Mouse (Mus musculus): ENCODE measurements at regions not wholly inside any gene's neighbourhood (a gene's known extent, or its start where the extent isn't known, plus 50 kb on each side); places are given as distances from the start of the nearest gene placed in this dataset.
A peak's percentile ranks its signal among the peaks of the same experiment; 100 is the strongest.

DNA sequence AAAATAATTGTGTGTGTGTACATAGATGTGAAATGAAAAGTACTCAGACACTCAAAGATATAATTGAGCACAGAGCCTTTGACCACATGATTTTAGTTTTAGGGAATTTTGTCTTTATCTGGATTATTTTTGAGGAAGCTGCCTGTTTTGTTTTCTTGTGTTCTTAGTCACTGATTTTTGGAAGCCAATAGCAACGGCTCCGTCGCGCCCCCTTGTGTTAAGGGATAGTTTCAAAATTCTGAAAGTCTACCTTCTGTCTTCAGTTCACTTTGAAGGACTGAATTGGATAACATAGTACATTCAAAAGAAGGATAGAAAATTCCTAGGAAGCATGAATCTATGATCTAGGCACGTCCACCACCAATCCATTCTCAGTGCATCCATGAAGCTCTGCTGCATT is 185.8 kb upstream of the Sash1 start:
- peak; percentile 48 for DNase-seq (ENCODE audit: low spot score)

DNA sequence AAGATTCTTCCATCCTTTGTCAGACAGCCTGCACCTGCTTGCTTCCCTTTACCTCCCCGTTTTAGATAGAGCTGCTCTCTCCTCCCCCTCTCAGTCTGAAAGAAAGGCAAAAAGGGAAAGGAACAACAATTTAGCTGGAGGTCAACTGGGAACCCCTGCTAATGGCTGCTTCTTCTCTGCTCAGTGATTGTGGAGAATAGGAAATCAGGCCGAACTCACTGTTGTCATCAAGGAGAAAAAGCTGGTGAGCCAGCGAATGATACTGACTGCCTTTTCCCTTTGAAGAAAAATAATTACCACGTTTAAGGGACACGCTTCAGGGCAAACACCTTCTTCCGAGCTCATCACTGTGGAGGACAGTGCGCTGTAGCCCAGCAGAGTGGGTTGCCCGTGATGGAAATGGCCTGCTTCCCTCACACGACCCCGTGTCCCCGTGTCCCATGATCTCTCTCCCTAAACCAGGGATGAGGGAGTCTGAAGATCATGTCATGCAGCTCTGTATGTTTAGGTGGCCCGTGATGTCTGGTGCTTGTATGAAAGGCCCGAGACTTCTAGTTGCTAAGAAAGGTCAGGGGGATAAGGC is 183.8 kb upstream of the Sash1 start:
- DNase-seq (ENCODE audit: low spot score): no peak

DNA sequence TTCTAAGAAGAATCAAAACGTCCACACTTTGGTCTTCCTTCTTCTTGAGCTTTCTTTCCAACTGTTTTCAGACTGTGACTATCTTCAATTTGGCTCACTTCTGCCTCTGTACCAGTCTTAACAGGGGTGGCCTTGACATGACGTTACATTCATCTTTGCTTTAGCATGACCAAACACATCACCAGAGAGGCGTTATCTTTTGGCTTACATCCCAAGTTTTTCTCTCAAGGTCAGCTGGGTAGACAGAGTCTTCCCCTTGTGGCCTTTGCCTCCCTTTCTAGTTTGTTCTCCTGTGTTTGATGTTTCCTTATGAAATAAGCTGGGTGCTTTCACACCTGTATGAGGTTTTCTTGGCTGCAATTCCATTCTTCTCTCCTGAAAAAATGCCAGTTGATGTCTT is 180.7 kb upstream of the Sash1 start:
- DNase-seq (ENCODE audit: low spot score): no peak

DNA sequence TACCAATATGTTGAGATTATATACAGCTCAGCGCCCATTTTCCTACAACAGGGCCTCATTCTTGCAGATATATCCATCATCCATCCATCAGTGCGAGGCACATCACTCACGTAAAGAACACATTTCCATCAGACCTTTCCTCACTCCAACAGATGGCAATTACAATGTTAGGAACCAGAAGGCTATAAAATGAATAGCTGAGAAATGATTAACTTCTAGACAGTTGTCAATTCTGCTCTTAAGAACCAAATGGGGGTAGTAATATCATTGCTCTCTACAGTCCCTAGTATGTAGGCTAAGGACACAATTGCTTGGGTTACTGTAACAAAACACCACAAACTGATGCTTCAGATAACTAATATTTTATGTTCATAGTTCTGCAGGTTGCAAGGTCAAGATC is 176.1 kb upstream of the Sash1 start:
- DNase-seq (ENCODE audit: low spot score): no peak

DNA sequence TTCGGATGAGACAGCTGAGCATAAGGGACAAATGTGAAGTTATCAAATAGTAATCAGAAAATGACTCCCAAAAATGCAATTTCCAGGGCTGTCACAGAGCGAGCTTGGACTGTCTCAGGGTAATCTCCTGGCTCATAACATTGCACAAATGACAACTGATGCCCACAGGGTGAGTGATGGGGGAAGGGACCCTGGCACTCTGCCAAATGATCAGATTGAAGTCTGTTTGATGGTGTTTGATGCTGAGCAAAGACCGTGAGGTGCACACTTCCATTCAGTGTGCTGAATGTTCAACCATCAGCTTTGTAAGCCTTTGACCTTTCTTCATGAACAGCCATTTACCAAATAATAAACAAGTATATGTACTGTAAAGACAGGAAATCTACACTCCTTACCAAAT is 169.4 kb upstream of the Sash1 start:
- no peak for DNase-seq (ENCODE audit: low spot score)

DNA sequence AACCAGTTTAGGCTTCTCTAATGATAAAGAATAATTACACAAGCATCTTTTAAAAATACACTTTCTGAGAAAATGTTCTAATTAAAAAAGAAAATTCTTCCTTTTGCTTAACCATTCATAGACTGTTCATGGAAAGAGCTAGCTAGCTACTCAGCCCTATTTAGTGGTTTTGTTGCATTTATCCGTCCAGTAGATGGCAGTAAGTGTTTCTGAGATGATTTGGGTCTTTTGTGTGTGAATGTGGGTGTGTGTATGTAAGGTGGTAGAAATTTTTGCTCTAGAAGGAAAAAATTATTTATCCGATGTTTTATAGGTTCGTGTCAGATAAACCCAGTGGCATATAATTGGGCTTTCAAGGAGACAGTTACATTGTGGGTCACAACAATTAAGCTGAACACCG is 167.5 kb upstream of the Sash1 start:
- no peak for DNase-seq (ENCODE audit: low spot score)

DNA sequence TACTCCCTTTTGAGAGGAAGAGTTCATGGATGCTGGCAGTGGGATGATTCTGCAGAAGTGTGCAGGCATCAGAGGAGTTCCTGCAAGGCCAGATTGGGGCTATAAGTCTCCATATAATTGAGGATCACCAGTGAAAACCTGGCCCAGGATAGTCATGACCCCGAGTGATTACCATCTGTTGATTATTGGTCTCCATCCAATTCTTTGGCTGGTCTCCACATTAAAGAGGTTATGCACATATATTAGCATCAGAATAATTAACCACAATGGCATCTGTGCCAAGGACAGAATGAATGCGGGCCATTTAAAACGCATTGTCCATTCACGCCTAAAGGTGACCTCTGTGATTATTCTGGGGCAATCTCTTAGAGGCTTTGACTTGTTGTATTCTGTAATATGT is 161.5 kb upstream of the Sash1 start:
- no peak for DNase-seq (ENCODE audit: low spot score)

DNA sequence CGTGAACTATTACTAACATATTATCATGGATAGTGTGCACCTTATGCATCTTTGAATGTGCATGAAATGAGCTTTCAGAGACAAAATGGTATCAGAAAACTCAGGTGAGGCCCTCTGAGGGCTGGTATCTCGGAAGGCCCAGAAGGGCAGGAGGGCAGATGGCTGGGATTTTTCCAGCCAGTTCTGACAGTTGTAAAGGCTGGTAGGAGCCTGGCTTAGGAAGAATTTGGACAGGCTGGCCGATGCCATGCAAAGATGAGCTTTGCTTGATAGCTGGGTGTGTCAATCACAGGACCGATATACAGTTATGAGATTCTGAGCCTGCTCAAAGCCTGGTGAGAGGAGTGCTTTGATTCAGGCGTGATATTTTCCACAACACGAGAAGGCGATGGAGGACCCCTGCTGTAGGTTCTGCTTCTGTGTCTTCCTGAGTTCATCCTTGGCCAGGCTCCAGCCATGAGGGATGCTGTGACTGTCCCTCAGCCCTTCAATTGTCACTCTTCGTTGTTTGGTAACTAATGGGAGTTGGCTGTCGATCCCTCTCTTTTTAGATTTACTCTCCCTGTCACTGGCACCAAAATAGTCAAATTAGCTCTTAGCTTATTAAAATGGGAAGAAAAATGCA is 159.0 kb upstream of the Sash1 start:
- no peak for DNase-seq (ENCODE audit: low spot score)

DNA sequence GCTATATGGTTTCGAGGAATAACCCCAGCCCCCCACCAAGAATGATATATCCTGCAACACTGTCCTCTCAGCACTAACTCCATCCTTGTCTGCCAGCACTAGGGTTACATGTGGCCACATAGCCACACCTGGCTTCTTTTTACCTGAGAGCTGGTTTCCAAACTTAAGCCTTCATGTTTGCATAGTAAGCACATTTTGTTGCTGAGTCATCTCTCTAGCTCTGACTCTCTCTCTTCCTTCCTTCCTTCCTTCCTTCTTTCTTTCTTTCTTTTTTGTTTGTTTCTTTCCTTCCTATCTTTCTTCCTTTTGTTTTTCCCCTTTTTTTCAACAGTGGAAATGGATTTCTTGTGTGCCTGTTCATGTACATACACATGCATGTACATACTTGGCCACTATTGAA is 157.6 kb upstream of the Sash1 start:
- no peak for DNase-seq (ENCODE audit: low spot score)

DNA sequence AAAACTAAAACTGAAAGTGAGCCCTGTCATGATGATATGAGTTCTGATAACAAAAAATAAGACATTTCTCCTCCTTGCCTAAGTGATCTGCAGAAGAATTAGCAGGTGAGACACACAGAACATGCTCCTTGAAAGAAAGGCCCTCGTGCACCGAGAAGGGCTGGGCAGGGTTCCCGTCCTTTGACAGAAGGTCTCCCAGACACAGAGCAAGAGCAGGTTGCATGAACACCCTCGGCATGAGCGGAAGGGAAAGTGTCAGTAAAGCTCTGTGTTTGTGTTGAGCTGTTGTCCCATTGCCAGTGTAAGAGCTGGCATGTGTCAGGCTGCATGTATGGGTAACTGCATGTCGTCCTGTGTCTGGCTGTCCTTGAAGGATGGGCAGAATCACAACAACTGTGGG is 144.6 kb upstream of the Sash1 start:
- no peak for DNase-seq (ENCODE audit: low spot score)

DNA sequence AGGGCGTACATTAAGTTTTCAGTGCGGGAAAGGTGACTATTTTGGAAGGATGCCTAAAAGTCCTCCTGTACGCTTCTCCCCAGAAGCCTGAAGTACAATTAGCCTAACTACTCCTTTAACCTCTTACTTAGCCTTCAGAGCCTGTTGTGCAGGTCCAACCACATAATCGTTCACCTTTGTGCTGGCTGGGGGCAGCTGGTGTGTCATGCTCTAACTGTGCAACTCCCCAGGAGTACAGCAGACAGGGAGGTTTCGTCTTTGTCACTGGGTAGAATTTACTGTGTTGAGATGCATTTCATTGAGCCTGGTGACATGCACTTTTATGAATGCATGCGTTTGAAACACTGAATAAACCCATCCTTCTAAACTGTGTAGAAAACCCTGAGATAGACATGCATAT is 143.6 kb upstream of the Sash1 start:
- no peak for DNase-seq (ENCODE audit: low spot score)

DNA sequence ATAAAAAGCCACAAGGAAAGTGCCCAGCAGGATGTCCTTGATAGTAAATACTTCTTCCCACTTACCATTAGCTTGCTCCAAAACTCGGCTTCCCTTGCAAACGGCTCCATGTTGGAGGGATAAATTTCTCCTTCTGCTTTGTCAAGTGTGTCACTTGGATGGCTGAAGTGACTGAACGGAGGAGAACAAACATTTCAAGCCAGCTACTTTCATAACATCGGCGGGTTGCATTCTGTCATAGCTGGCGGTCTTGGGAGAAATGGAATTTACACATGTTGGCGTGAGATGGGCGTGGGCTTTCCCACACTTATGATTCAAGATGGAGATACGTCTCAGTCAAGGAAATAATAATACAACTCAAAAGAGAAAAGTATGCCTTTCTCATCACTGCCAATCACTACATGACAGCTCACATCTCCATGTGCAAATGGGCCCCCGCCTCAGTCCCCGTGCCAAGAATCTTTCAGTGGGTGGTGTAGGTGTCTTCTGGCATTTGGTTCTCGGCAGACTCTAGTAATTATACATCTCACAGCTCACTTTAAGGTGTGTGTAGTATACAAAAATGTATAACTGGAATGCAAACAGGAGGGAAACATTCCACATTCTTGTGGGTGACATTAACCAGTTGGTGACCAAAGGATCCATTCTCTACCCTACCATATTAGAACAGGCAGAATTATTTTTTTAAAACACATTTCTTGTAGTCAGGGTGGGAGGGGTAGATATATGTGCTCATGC is 141.4 kb upstream of the Sash1 start:
- no peak for DNase-seq (ENCODE audit: low spot score)

DNA sequence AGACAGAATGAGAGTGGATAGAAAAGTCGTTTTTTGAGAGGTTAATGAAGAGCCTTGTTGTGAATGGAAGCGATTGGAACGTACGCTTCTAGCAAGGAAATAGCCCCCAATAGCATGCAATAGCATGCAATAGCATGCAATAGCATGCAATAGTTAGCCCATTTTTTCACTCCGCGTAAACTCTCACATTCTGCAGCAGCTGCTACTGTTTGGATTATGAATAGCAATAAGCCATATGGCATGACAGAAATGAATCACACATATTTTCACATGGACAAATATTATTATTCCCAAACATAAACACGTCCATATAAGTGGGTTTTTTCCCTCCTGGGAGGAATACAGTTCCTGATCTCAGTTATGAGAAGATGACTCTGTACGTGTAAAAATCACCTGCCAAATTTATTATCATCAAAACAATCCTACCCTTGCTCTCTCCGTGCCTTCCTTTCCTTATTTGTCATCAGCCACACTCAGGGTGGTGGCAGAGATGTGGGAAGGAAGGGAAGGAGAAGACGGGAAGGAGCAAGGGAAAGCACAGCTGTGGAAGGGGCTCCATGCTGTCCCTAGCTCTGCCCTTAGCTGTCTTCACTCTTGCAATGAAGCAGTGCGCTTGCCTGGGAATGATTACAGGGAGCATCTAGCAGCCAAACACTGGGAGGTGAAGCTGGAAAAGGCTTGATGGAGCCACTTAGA is 129.1 kb upstream of the Sash1 start:
- no peak for DNase-seq (ENCODE audit: low spot score)

DNA sequence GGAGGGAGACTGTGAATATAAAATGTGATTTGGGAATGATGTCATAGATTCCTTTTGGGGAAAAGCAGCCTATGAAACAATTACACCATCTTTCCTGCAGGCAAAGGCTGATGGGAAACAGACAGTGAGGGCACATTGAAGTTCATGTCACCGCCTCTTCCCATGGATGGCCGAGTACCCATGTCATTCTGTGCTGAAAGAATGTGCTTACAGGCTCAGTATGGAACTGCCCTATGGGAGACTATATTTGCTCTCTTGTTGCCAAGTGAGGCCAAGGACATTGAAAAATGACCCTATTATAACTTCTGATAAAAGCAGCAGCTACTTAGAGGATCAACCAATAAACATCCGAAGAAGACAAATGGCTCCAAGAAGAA is 127.7 kb upstream of the Sash1 start:
- DNase-seq (ENCODE audit: low spot score): no peak

DNA sequence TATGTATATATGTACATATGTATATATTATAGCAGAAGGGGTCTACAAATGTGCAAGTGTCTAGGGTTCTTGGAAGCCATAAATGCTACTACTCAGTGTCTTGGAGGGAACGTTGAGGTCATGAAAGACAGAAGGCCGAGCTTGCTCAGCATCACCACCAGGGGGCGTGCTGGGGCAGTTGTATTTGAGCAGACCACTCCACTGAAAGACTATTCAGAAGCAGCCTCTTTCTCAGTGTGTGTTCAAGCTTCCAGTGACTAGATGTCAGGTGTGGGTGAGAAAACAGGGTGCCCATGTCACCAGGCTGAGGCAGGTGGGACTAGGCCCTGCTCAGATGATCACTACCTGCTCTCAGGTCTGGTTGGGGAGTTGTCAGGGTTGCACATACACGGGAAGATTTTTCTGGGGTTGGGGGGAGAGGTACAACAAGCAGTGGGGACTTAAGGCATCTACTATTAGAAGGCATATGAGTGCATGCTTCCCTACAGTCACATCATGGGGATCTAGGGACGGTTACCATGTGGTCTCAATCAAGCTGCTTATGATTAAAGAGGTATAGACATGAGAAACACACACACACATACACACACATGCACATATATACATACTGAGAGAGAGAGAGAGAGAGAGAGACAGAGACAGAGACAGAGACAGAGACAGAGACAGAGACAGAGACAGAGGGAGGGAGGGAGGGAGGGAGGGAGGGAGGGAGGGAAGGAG is 127.1 kb upstream of the Sash1 start:
- DNase-seq (ENCODE audit: low spot score): peak; percentile 68

DNA sequence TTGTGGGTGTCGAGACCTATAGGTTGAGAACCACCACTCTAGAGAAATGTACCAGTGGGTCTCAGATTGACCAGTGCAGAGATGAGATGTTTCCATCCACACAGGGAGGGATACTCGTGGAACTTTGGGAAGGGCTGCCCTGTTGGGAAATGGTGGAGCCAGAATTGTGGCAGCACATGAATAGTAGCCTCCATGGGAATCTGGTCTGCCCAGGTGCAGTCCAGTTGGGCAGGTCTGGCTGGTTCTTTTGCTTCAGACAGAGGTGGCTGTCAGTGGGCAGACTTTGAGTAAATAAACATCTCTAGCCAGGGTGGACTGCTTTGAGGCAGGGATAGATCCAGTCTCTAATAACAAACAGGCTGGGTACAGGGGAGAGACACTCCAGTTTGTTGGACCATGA is 126.0 kb upstream of the Sash1 start:
- DNase-seq (ENCODE audit: low spot score): no peak

DNA sequence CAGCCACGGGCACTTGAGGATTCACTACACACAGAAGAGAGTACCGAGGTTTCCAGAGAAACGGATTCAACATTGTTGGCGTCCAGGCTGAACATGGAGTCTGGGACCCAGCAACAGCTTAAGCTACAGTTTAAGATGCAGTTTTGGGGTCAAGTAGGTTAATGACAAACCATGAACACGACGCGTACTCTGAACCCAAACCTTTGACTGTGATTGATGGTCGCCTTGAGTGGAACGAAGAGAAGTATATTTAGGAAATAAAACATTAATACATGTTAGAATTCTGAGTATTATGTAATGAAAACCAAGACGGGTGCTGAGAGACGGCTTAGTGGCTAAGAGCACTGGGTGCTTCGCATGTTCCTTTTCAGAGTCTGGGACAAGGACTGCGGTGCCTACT is 124.3 kb upstream of the Sash1 start:
- DNase-seq (ENCODE audit: low spot score): no peak

DNA sequence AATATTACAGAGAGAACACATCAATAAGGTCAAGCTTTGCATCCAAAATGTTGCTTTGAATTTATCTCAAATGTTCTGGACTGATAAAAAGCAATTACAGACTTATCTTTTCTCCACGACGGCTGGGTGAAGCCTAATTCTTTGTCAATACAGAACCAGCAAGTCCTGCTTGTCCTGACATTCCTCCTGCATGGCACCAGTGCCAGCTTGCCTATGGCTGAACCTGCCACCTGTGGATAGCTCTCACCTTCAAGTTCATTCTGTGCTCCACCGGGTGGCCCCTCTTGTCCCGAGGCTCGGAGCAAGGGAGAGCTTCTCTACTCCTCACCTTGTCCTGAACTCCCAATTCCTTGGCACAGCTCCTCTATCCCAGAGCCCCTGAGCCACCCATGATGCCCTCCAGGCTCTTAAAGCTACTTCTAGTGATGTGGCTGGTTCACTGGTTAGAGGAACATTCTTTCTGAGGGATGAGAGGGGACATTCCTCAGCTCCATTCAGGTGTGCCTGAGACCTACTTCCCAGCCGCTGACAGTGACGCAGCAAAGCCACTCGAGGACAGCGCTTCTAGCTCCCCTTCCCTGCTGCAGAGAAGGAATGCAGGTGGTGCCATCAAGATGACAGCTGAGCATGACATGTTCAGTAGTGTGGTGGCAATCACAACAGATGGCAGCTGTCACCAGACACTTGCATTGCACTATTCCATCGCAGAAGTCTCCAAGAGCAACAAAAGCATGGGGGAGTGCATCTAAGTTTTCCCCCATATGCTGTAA is 119.5 kb upstream of the Sash1 start:
- DNase-seq (ENCODE audit: low spot score): no peak

DNA sequence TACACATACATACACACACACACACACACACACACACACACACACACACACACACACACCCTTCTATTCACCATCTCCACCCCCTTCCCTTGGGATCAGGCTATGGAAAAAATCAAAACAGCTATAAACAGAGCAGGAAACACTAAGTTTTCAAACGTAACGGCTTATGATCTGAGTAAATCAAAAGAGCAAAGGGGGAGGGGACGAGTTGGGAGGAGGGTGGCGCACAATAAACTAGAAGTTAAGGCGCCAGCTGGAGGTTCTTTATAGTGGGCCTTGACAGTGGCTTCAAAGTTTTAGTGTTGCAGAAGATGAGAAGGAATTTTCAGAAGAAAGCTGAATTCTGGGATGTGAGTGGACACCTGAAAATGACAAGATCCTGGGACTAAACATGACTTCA is 116.4 kb upstream of the Sash1 start:
- no peak for DNase-seq (ENCODE audit: low spot score)

DNA sequence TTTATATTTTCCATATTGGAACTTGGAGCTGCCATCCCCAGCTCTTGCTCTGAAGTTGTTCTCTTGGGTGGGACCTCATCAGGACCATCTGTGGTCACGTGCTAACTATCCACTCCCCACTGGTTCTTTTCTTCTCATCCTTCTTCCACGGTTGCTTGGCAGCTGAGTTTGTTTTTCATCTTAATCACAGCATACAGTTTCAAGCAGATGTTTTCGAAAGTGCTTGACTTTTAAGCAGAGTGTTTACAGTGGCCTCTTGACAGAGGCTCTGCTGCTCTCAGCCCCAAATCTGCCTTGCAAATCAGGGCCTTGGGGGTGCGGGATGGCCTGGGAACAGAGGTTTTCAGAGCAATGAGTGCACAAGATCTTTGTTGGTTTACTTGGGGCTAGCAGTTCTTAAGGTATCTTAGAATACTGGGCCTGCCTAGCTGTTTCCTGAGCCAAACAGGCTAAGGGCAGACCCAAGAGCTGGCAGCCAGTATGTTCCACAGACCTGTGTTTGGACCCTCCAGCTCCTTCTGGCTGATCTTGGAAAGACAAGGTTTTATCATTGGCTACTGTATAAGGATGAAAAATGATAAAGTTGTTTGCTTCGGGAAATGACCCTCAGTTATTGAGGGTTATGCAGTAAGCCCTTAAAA is 113.0 kb upstream of the Sash1 start:
- no peak for DNase-seq (ENCODE audit: low spot score)

DNA sequence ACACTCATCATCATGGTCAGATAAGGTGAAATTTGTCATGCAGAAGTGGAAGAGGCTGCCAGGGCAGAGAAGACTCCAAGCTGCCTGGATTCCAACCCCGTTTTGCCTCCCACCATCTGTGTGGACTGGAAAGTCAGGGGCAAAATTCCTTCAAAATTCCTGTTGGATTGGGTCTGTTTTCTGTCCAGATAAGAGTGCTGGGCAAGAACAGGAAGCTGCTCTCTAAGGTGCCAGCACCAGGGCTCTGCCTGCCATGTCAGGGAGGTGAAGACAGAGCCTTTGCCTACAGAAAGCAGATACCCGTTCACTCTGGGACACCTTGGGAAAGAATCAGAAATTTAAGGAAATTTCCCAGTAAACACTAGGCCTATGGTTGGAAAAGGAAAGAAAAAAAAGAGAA is 112.5 kb upstream of the Sash1 start:
- DNase-seq (ENCODE audit: low spot score): no peak

Measured in ovary, postnatal 14 days (tissue).